Mouse (Mus musculus) hindbrain, embryonic 13.5 days (tissue): Measurements from ENCODE around the gene Pigr. TPM values are rescaled to one million over a fixed set of nuclear protein-coding genes. Genes with fewer than 3 reads are reported as not detected.

ENCODE experiments used
- ATAC-seq: fragments of 200-750 bp; cut with Nextera tagmentation; 2 replicates; pipeline ENCODE4 v1.8.0; 2017; ENCODE audit warnings: moderate TSS enrichment; ENCODE audit not compliant: low FRiP score
- H3K27ac ChIP-seq: fragments of 300-500 bp; sonication (generic); 2 replicates; pipeline ENCODE4 v1.5.1; 2015; ENCODE audit warnings: inconsistent platforms, mild to moderate bottlenecking, moderate library complexity
- H3K27me3 ChIP-seq: fragments of 300-500 bp; sonication (generic); 2 replicates; pipeline ENCODE4 v1.6.1; 2015; ENCODE audit warnings: mild to moderate bottlenecking, inconsistent platforms
- H3K36me3 ChIP-seq: fragments of 300-500 bp; sonication (generic); 2 replicates; pipeline ENCODE4 v1.6.1; 2015; ENCODE audit warnings: mild to moderate bottlenecking, inconsistent platforms
- H3K4me1 ChIP-seq: fragments of 300-500 bp; sonication (generic); replicated peaks from 2 replicates; pipeline ENCODE4 v1.6.1; 2015; ENCODE audit warnings: inconsistent platforms
- H3K4me2 ChIP-seq: fragments of 300-500 bp; sonication (generic); 2 replicates; pipeline ENCODE4 v1.6.1; 2015; ENCODE audit warnings: inconsistent platforms, mild to moderate bottlenecking, moderate library complexity
- H3K4me3 ChIP-seq: fragments of 300-500 bp; sonication (generic); 2 replicates; pipeline ENCODE4 v1.5.1; 2015; ENCODE audit warnings: mild to moderate bottlenecking, inconsistent platforms
- H3K9ac ChIP-seq: fragments of 300-500 bp; sonication (generic); 2 replicates; pipeline ENCODE4 v1.6.1; 2015; ENCODE audit warnings: mild to moderate bottlenecking, inconsistent platforms
- H3K9me3 ChIP-seq: fragments of 300-500 bp; sonication (generic); 2 replicates; pipeline ENCODE4 v1.6.1; 2016; ENCODE audit warnings: inconsistent platforms
- WGBS: fragments of 180-500 bp; shearing (Covaris S2); methylation state at CpG from one replicate; pipeline ENCODE4 v1.1.7; 2015; 5-methylcytosine and 5-hydroxymethylcytosine counted together
- polyA plus RNA-seq: library from polyadenylated mRNA; unstranded; fragments of >200 nt; fragmentation: Nextera tagmentation; extraction: Ambion mirVana; gene quantifications from 2 replicates; pipeline ENCODE4 v1.2.1, GENCODE M21; 2015

Pigr gene
- polyA plus RNA-seq, result not detected in 2 replicates

- Histone ChIP-seq H3K4me3 (no peak within 1 kb of the TSS), H3K27ac (no peak within 1 kb of the TSS), H3K9ac (no peak within 1 kb of the TSS), H3K36me3 (no peaks in the 10 kb centered on the region), H3K27me3 (no peaks in the 10 kb centered on the region), H3K4me1 (no peaks in the 10 kb centered on the region), H3K4me2 (no peak within 1 kb of the TSS), H3K9me3 (no peaks in the 10 kb centered on the region)
- no peak for ATAC-seq
- 85% methylated on average over 5 of the region's 5 CpGs for WGBS
These were observed at the start of gene Pigr for GRCm38 (mm10) chr1:130826448-130826847. TSS of gene Pigr (plus strand) at chr1:130826684.

- Histone ChIP-seq H3K4me3 (no peak overlapping the region), H3K27me3 (no peaks in the 10 kb centered on the region), H3K4me1 (no peaks in the 10 kb centered on the region), H3K36me3 (no peaks in the 10 kb centered on the region), H3K9me3 (no peaks in the 10 kb centered on the region), H3K27ac (no peak overlapping the region), H3K9ac (no peak overlapping the region), H3K4me2 (no peak overlapping the region)
- no peak for ATAC-seq
- WGBS, result 93% methylated on average over 3 of the region's 3 CpGs
These were observed 46.6 kb upstream of the Pigr start for GRCm38 (mm10) chr1:130779867-130780266.

GRCm38 (mm10) chr1:130784054-130784453 is 42.4 kb upstream of the Pigr start:
- Histone ChIP-seq H3K27me3 (no peaks in the 10 kb centered on the region), H3K4me2 (no peak overlapping the region), H3K4me3 (no peak overlapping the region), H3K27ac (no peak overlapping the region), H3K36me3 (no peaks in the 10 kb centered on the region), H3K9ac (no peak overlapping the region), H3K4me1 (no peaks in the 10 kb centered on the region), H3K9me3 (no peaks in the 10 kb centered on the region)
- 38% methylated on average over 4 of the region's 4 CpGs for WGBS
- no peak for ATAC-seq

GRCm38 (mm10) chr1:130787001-130787400 is 39.5 kb upstream of the Pigr start:
- H3K9ac ChIP-seq, result no peak overlapping the region
- WGBS, result 35% methylated on average over 4 of the region's 4 CpGs
- H3K4me3 ChIP-seq, result no peak overlapping the region
- ATAC-seq, result no peak
- H3K4me1 ChIP-seq, result 0 out of 2 replicates have a peak, but pooled peaks cover 4% of the 10 kb centered on the region
- H3K27ac ChIP-seq, result no peak overlapping the region
- H3K27me3 ChIP-seq, result no peaks in the 10 kb centered on the region
- no peak overlapping the region for H3K4me2 ChIP-seq
- peaks cover under 1% of the 10 kb centered on the region; the same call in 1 of the 2 replicates for H3K9me3 ChIP-seq
- no peaks in the 10 kb centered on the region for H3K36me3 ChIP-seq

- H3K27ac ChIP-seq, result no peak overlapping the region
- peak; percentile 61; the same call in 1 of the 2 replicates for ATAC-seq
- H3K36me3 ChIP-seq, result no peaks in the 10 kb centered on the region
- H3K9me3 ChIP-seq, result peaks cover 7% of the 10 kb centered on the region; the same call in 1 of the 2 replicates
- H3K4me1 ChIP-seq, result 0 out of 2 replicates have a peak, but pooled peaks cover 4% of the 10 kb centered on the region
- no peak overlapping the region for H3K4me3 ChIP-seq
- H3K4me2 ChIP-seq, result no peak overlapping the region
- WGBS, result 49% methylated on average over 3 of the region's 3 CpGs
- H3K9ac ChIP-seq, result no peak overlapping the region
- no peaks in the 10 kb centered on the region for H3K27me3 ChIP-seq
These were observed 36.7 kb upstream of the Pigr start for GRCm38 (mm10) chr1:130789512-130790451.

GRCm38 (mm10) chr1:130795331-130795730 is 31.2 kb upstream of the Pigr start:
- H3K9ac ChIP-seq, result no peak overlapping the region
- no peaks in the 10 kb centered on the region for H3K36me3 ChIP-seq
- peaks cover 7% of the 10 kb centered on the region; the same call in 1 of the 2 replicates for H3K9me3 ChIP-seq
- no peaks in the 10 kb centered on the region for H3K27me3 ChIP-seq
- 77% methylated on average over 2 of the region's 2 CpGs for WGBS
- no peaks in the 10 kb centered on the region for H3K4me1 ChIP-seq
- H3K4me2 ChIP-seq, result no peak overlapping the region
- no peak overlapping the region for H3K27ac ChIP-seq
- no peak overlapping the region for H3K4me3 ChIP-seq
- ATAC-seq, result no peak

GRCm38 (mm10) chr1:130796967-130797684 is 29.4 kb upstream of the Pigr start:
- H3K36me3 ChIP-seq, result no peaks in the 10 kb centered on the region
- no peak overlapping the region for H3K9ac ChIP-seq
- H3K4me1 ChIP-seq, result no peaks in the 10 kb centered on the region
- no peak overlapping the region for H3K4me3 ChIP-seq
- no peak overlapping the region for H3K27ac ChIP-seq
- 86% methylated on average over 8 of the region's 8 CpGs for WGBS
- ATAC-seq, result no peak
- H3K9me3 ChIP-seq, result peaks cover 5% of the 10 kb centered on the region; the same call in 1 of the 2 replicates
- no peak overlapping the region for H3K4me2 ChIP-seq
- H3K27me3 ChIP-seq, result no peaks in the 10 kb centered on the region

GRCm38 (mm10) chr1:130798037-130798436 is 28.4 kb upstream of the Pigr start:
- no peak overlapping the region for H3K27ac ChIP-seq
- H3K9ac ChIP-seq, result no peak overlapping the region
- H3K27me3 ChIP-seq, result no peaks in the 10 kb centered on the region
- 77% methylated on average over 6 of the region's 6 CpGs for WGBS
- H3K36me3 ChIP-seq, result no peaks in the 10 kb centered on the region
- no peak for ATAC-seq
- H3K4me3 ChIP-seq, result no peak overlapping the region
- H3K9me3 ChIP-seq, result no peaks in the 10 kb centered on the region
- H3K4me2 ChIP-seq, result no peak overlapping the region
- H3K4me1 ChIP-seq, result no peaks in the 10 kb centered on the region

- 89% methylated on average over 3 of the region's 3 CpGs for WGBS
- H3K9ac ChIP-seq, result no peak overlapping the region
- no peak overlapping the region for H3K4me3 ChIP-seq
- no peak overlapping the region for H3K4me2 ChIP-seq
- H3K9me3 ChIP-seq, result no peaks in the 10 kb centered on the region
- H3K27me3 ChIP-seq, result no peaks in the 10 kb centered on the region
- ATAC-seq, result no peak
- H3K4me1 ChIP-seq, result no peaks in the 10 kb centered on the region
- H3K27ac ChIP-seq, result no peak overlapping the region
- H3K36me3 ChIP-seq, result no peaks in the 10 kb centered on the region
These were observed 27.9 kb upstream of the Pigr start for GRCm38 (mm10) chr1:130798551-130798950.

- Histone ChIP-seq H3K4me3 (no peak overlapping the region), H3K27ac (no peak overlapping the region), H3K9ac (no peak overlapping the region), H3K36me3 (no peaks in the 10 kb centered on the region), H3K9me3 (no peaks in the 10 kb centered on the region), H3K4me2 (no peak overlapping the region), H3K27me3 (no peaks in the 10 kb centered on the region), H3K4me1 (no peaks in the 10 kb centered on the region)
- ATAC-seq, result no peak
- 93% methylated on average over 2 of the region's 2 CpGs for WGBS
These were observed 27.1 kb upstream of the Pigr start for GRCm38 (mm10) chr1:130799399-130799798.

- Histone ChIP-seq H3K9me3 (no peaks in the 10 kb centered on the region), H3K4me3 (no peak within 1 kb of the TSS), H3K4me2 (no peak within 1 kb of the TSS), H3K9ac (no peak within 1 kb of the TSS), H3K36me3 (no peaks in the 10 kb centered on the region), H3K27me3 (no peaks in the 10 kb centered on the region), H3K4me1 (no peaks in the 10 kb centered on the region), H3K27ac (no peak within 1 kb of the TSS)
- 87% methylated on average over 8 of the region's 8 CpGs for WGBS
- ATAC-seq, result no peak
These were observed 25.9 kb upstream of the Pigr start, which contains the start of gene Fcamr for GRCm38 (mm10) chr1:130800602-130801001. TSS of gene Fcamr (plus strand) at chr1:130800902.

- Histone ChIP-seq H3K4me1 (no peaks in the 10 kb centered on the region), H3K9ac (no peak overlapping the region), H3K4me3 (no peak overlapping the region), H3K9me3 (no peaks in the 10 kb centered on the region), H3K27ac (no peak overlapping the region), H3K4me2 (no peak overlapping the region), H3K27me3 (no peaks in the 10 kb centered on the region), H3K36me3 (no peaks in the 10 kb centered on the region)
- no peak for ATAC-seq
- 66% methylated on average over 2 of the region's 2 CpGs for WGBS
These were observed 25.0 kb upstream of the Pigr start for GRCm38 (mm10) chr1:130801511-130801910.
